Mouse (Mus musculus) liver, adult 2 months (tissue): ENCODE measurements around the gene Camkmt. TPM values are rescaled to one million over a fixed set of nuclear protein-coding genes. Genes with fewer than 3 reads are reported as not detected.

ENCODE experiments used
- DNase-seq: peaks from one replicate; pipeline ENCODE4 v3.0.0-alpha.2; 2011; ENCODE audit warnings: low read depth, low spot score; ENCODE audit errors: extremely low read depth
- H3K27ac ChIP-seq: fragments of 200-500 bp; replicated peaks from 2 replicates; pipeline ENCODE4 v1.5.1; 2012; ENCODE audit warnings: low read depth, mild to moderate bottlenecking, control low read depth, inconsistent platforms, low read length; ENCODE audit not compliant: insufficient read depth
- H3K27me3 ChIP-seq: fragments of 200-500 bp; 2 replicates; pipeline ENCODE4 v1.6.1; 2012; ENCODE audit warnings: mild to moderate bottlenecking, moderate library complexity, low read length, inconsistent platforms; ENCODE audit not compliant: control insufficient read depth, insufficient read depth
- H3K36me3 ChIP-seq: fragments of 200-500 bp; 2 replicates; pipeline ENCODE4 v1.6.1; 2012; ENCODE audit warnings: low read length, inconsistent platforms; ENCODE audit not compliant: control insufficient read depth, insufficient read depth
- H3K4me1 ChIP-seq: fragments of 200-500 bp; 2 replicates; pipeline ENCODE4 v1.6.1; 2011; ENCODE audit warnings: low read length; ENCODE audit not compliant: control insufficient read depth, insufficient read depth
- H3K4me3 ChIP-seq: fragments of 200-500 bp; 2 replicates; pipeline ENCODE4 v1.5.1; 2011; ENCODE audit warnings: low read depth, mild to moderate bottlenecking, control low read depth, low read length, moderate library complexity; ENCODE audit not compliant: insufficient read depth
- H3K79me2 ChIP-seq: fragments of 200-500 bp; 2 replicates; pipeline ENCODE4 v1.6.1; 2012; ENCODE audit warnings: inconsistent platforms, mild to moderate bottlenecking, low read length, moderate library complexity; ENCODE audit not compliant: control insufficient read depth, insufficient read depth
- H3K9ac ChIP-seq: fragments of 200-500 bp; 2 replicates; pipeline ENCODE4 v1.6.1; 2012; ENCODE audit warnings: low read depth, mild to moderate bottlenecking, control low read depth, inconsistent platforms, low read length
- CTCF ChIP-seq: fragments of 200-500 bp; IDR thresholded peaks from 2 replicates; pipeline ENCODE4 v1.5.1; 2011; ENCODE audit warnings: low read depth, low read length, control low read depth
- POLR2A ChIP-seq: fragments of 200-500 bp; IDR thresholded peaks from 2 replicates; pipeline ENCODE4 v1.6.1; 2011; ENCODE audit warnings: low read length, control low read depth; ENCODE audit not compliant: insufficient read depth; ENCODE audit errors: extremely low read depth
- WGBS: fragments of 180-500 bp; shearing (Covaris S2); methylation state at CpG from one replicate; pipeline ENCODE4 v1.1.7; 2018; 5-methylcytosine and 5-hydroxymethylcytosine counted together
- polyA plus RNA-seq: library from polyadenylated mRNA; depleted of rRNA; stranded (reverse); fragments of >200 nt; gene quantifications from 2 replicates; pipeline ENCODE4 v1.2.3, GENCODE M21; 2012
- total RNA-seq: library from RNA; depleted of rRNA; stranded (reverse); fragments of >200 nt; gene quantifications from 2 replicates; pipeline ENCODE4 v1.2.3, GENCODE M21; 2014

The Camkmt gene
- total and polyA plus RNA-seq, 2 experiments, result 1.7 to 2.0 TPM

DNA sequence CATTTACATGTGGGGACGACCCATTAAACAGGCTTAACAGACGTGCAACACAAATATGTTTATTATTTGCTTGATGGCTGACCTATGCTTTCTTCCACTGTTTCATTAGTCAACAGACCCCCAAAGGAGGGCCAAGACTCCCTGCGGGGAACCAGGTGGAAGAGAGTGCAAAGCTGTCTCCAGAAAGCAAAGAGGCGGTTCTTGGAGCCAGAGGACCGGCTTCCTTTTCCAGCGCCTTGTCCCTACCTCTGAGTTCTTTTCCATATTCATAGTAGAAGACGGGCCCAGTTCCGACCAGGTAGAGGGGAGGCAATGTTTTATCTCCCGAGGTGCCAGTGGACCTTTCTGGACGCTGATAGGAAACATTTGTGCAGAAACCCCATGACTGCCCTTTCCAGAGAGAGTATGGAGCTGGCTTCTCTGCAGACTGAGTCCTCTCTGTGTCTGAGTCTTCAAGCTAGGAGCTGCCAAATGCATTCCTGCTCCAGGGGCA is 399.2 kb downstream of the Camkmt start:
- Histone ChIP-seq H3K27me3 (peaks cover 16% of the 10 kb centered on the region; the same call in 1 of the 2 replicates), H3K9ac (no peak overlapping the region), H3K36me3 (no peaks in the 10 kb centered on the region), H3K79me2 (no peaks in the 10 kb centered on the region), H3K4me1 (no peaks in the 10 kb centered on the region), H3K27ac (no peak overlapping the region), H3K4me3 (no peak overlapping the region)
- TF ChIP-seq POLR2A, result no peak
- TF ChIP-seq CTCF, result no peak
- DNase-seq, result no peak
- 10% methylated on average over 10 of the region's 10 CpGs for WGBS

DNA sequence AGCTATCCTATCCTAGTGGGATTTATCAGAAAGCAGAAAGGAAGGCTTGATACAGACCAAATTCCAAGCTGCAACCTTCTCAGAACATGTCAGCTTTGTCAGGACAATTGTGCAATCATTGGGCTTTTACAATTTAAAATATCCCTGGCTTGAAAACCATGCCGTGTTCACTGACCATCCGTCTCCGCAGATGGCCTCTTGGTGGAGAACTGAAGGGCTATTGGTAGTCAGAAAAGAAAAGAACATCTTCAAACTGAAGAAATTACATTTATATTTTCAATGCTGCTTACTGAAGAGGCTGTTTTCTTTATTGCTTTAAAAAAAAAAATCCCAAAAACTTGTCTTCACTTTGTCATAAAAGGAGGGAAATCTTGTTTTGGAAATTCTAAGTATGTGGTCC is 401.1 kb downstream of the Camkmt start:
- Histone ChIP-seq H3K9ac (no peak overlapping the region), H3K4me3 (no peak overlapping the region), H3K79me2 (no peaks in the 10 kb centered on the region), H3K27ac (no peak overlapping the region), H3K4me1 (no peaks in the 10 kb centered on the region), H3K36me3 (no peaks in the 10 kb centered on the region), H3K27me3 (peaks cover 8% of the 10 kb centered on the region; the same call in 1 of the 2 replicates)
- WGBS, result 71% methylated on average over 3 of the region's 3 CpGs
- no peak for TF ChIP-seq POLR2A
- no peak for TF ChIP-seq CTCF
- DNase-seq, result no peak

DNA sequence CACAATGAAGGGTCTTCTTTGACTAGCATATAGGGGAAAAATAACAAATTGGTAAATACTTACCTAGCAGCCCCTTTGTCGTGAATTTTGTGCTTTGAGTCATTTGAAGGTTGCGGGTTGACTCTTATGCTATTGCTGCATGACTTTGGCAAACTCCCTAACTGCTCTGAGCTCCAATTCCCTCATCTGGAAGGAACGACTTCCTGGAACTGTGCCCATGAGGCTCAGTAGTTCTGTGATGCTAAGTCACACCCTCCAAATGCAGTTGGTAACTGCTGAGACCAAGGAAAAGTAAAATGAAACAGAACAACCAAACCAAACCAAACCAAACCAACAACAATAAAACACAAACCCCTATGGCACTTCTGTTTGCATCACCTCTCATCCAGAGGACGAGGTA is 403.2 kb downstream of the Camkmt start:
- 60% methylated on average over 4 of the region's 4 CpGs for WGBS
- Histone ChIP-seq H3K27me3 (peaks cover 6% of the 10 kb centered on the region; the same call in 1 of the 2 replicates), H3K79me2 (no peaks in the 10 kb centered on the region), H3K9ac (no peak overlapping the region), H3K27ac (no peak overlapping the region), H3K4me1 (no peaks in the 10 kb centered on the region), H3K4me3 (no peak overlapping the region), H3K36me3 (no peaks in the 10 kb centered on the region)
- TF ChIP-seq CTCF (no peak), POLR2A (no peak)
- no peak for DNase-seq

- 93% methylated on average over 3 of the region's 3 CpGs for WGBS
- Histone ChIP-seq H3K79me2 (no peaks in the 10 kb centered on the region), H3K4me1 (no peaks in the 10 kb centered on the region), H3K27me3 (no peaks in the 10 kb centered on the region), H3K27ac (no peak overlapping the region), H3K4me3 (no peak overlapping the region), H3K9ac (no peak overlapping the region), H3K36me3 (no peaks in the 10 kb centered on the region)
- no peak for DNase-seq
- TF ChIP-seq CTCF, result no peak
- no peak for TF ChIP-seq POLR2A
Observed at GRCm38 (mm10) chr17:85495012-85495754, 404.8 kb downstream of the Camkmt start.

DNA sequence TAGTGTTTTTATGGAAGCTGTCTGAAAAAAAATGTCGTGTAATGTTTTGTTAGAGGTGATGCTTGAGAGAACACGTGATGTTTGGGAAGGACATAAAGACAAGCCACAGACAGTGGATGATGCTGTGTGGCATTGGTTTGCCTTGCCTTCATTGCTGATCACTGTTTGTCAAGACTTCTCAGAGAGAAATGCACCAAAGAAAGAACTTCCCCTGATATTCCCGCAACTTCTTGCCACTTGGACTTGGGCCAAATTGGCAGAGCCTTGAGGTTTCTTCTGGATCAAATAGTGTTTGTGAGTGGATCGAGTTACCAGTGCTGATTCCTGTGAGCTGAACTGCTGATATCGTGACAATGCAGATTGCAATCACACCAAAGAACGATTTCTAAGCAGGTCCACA is 405.5 kb downstream of the Camkmt start:
- Histone ChIP-seq H3K9ac (no peak overlapping the region), H3K4me3 (no peak overlapping the region), H3K27ac (no peak overlapping the region), H3K4me1 (no peaks in the 10 kb centered on the region), H3K79me2 (no peaks in the 10 kb centered on the region), H3K27me3 (no peaks in the 10 kb centered on the region), H3K36me3 (no peaks in the 10 kb centered on the region)
- no peak for DNase-seq
- 82% methylated on average over 6 of the region's 6 CpGs for WGBS
- TF ChIP-seq CTCF (no peak), POLR2A (no peak)

GRCm38 (mm10) chr17:85504888-85505287 is 414.5 kb downstream of the Camkmt start:
- TF ChIP-seq CTCF, result no peak
- no peak for TF ChIP-seq POLR2A
- DNase-seq, result no peak

More at GRCm38 (mm10) chr17:85504888-85505287, 414.5 kb downstream of the Camkmt start:
- Histone ChIP-seq H3K27ac (no peak overlapping the region), H3K27me3 (no peaks in the 10 kb centered on the region), H3K9ac (no peak overlapping the region), H3K36me3 (no peaks in the 10 kb centered on the region), H3K4me1 (no peaks in the 10 kb centered on the region), H3K4me3 (no peak overlapping the region), H3K79me2 (no peaks in the 10 kb centered on the region)
